Comparison of ENCODE assay signal across 22 mouse cellular contexts in genomic region chr11:80958086-80958671, GRCm38 (mm10).
DNase-seq lines count a peak whose midpoint lies in the region; ATAC-seq and TF ChIP-seq lines count a peak whose summit lies in the region.
"Had no signal": no experiment of that assay in that cellular context is flagged by ENCODE, and none has a peak within 500 bp of the region (broad histone marks: within the 10 kb centered on the region; RNA-seq: fewer than 3 reads in every experiment).

No protein-coding gene starts in this region.

- H3K27me3 ChIP-seq in forebrain, embryonic 13.5 days: no peaks in the 10 kb centered on the region
- H3K27me3 ChIP-seq in forebrain, embryonic 15.5 days: no peaks in the 10 kb centered on the region
- H3K27me3 ChIP-seq in hindbrain, postnatal 0 days (ENCODE audit: insufficient read depth, low read length): no peaks in the 10 kb centered on the region
- H3K27me3 ChIP-seq in hindbrain, embryonic 10.5 days (ENCODE audit: insufficient read depth, poor library complexity, severe bottlenecking): peaks cover 11% of the 10 kb centered on the region; the same call in 1 of the 2 replicates
- 0 out of 2 replicates have a peak, but pooled peaks cover 6% of the 10 kb centered on the region for H3K27me3 ChIP-seq in midbrain, embryonic 12.5 days
- peaks cover 26% of the 10 kb centered on the region for H3K27me3 ChIP-seq in neural tube, embryonic 13.5 days

- H3K9ac ChIP-seq in forebrain, embryonic 13.5 days: no peak overlapping the region; the same call in 1 of the 2 replicates
- H3K9ac ChIP-seq in forebrain, embryonic 15.5 days (replicated peaks): no peak overlapping the region
- no peak overlapping the region for H3K9ac ChIP-seq in hindbrain, postnatal 0 days (replicated peaks; ENCODE audit: low read length)
- H3K9ac ChIP-seq in midbrain, embryonic 12.5 days (replicated peaks): no peak overlapping the region
- 0 out of 2 replicates have a peak overlapping the region, but pooled peaks have one; percentile 0 for H3K9ac ChIP-seq in neural tube, embryonic 13.5 days
- H3K9ac ChIP-seq: heart, embryonic 15.5 days; intestine, embryonic 15.5 days had no signal

- H3K4me3 ChIP-seq in forebrain, embryonic 13.5 days: no peak overlapping the region
- H3K4me3 ChIP-seq in forebrain, embryonic 15.5 days: no peak overlapping the region
- H3K4me3 ChIP-seq in hindbrain, postnatal 0 days (ENCODE audit: low read length): no peak overlapping the region
- no peak overlapping the region for H3K4me3 ChIP-seq in hindbrain, embryonic 10.5 days
- no peak overlapping the region for H3K4me3 ChIP-seq in midbrain, embryonic 12.5 days
- H3K4me3 ChIP-seq in neural tube, embryonic 13.5 days: no peak overlapping the region
- H3K4me3 ChIP-seq: embryonic facial prominence, embryonic 10.5 days; heart, embryonic 15.5 days; intestine, embryonic 15.5 days had no signal

- no peaks in the 10 kb centered on the region for H3K36me3 ChIP-seq in forebrain, embryonic 13.5 days (ENCODE audit: poor library complexity, severe bottlenecking)
- no peaks in the 10 kb centered on the region for H3K36me3 ChIP-seq in forebrain, embryonic 15.5 days
- no peaks in the 10 kb centered on the region for H3K36me3 ChIP-seq in hindbrain, postnatal 0 days (ENCODE audit: insufficient read depth, low read length)
- H3K36me3 ChIP-seq in hindbrain, embryonic 10.5 days: no peaks in the 10 kb centered on the region
- H3K36me3 ChIP-seq in midbrain, embryonic 12.5 days: no peaks in the 10 kb centered on the region
- H3K36me3 ChIP-seq in neural tube, embryonic 13.5 days: no peaks in the 10 kb centered on the region
- H3K36me3 ChIP-seq: embryonic facial prominence, embryonic 10.5 days; heart, embryonic 15.5 days; intestine, embryonic 15.5 days had no signal

- no peak for TF ChIP-seq CTCF in hindbrain, postnatal 0 days (IDR thresholded peaks at IDR 0.05; ENCODE audit: low read depth)

- no peaks in the 10 kb centered on the region for H3K9me3 ChIP-seq in forebrain, embryonic 13.5 days (replicated peaks)
- H3K9me3 ChIP-seq in forebrain, embryonic 15.5 days: no peaks in the 10 kb centered on the region
- H3K9me3 ChIP-seq in hindbrain, postnatal 0 days (ENCODE audit: low read length): no peaks in the 10 kb centered on the region
- H3K9me3 ChIP-seq in hindbrain, embryonic 10.5 days: no peaks in the 10 kb centered on the region
- no peaks in the 10 kb centered on the region for H3K9me3 ChIP-seq in midbrain, embryonic 12.5 days
- H3K9me3 ChIP-seq in neural tube, embryonic 13.5 days: no peaks in the 10 kb centered on the region
- H3K9me3 ChIP-seq: embryonic facial prominence, embryonic 10.5 days; heart, embryonic 15.5 days; intestine, embryonic 15.5 days had no signal

- ATAC-seq in forebrain, embryonic 13.5 days: no peak
- ATAC-seq in forebrain, embryonic 15.5 days (replicated peaks): no peak
- no peak for ATAC-seq in hindbrain, postnatal 0 days
- no peak for ATAC-seq in midbrain, embryonic 12.5 days (ENCODE audit: low FRiP score, low read depth)
- peak; percentile 54 for ATAC-seq in neural tube, embryonic 13.5 days (ENCODE audit: low read depth)
- ATAC-seq: intestine, embryonic 15.5 days had no signal

- peak; percentile 23 for DNase-seq in hindbrain, postnatal 0 days (ENCODE audit: low spot score)
- DNase-seq in hindbrain, embryonic 10.5 days (ENCODE audit: low spot score): no peak
- no peak for DNase-seq in cerebellum, adult 11-12 months
- no peak for DNase-seq in spleen, postnatal 14 days (ENCODE audit: low spot score in 2 of 2)
- DNase-seq: adrenal gland, postnatal 14 days; cerebellum, adult 9-11 months; gastrocnemius, postnatal 36 days; heart, postnatal 4 days; kidney, adult 8-10 months; kidney, postnatal 10 days; left cerebral cortex, postnatal 4 days; lung, postnatal 4 days; retina, postnatal 1 day; right cerebral cortex, postnatal 25 days; spleen, adult 18-20 months had no signal

- H3K4me1 ChIP-seq in forebrain, embryonic 13.5 days: peaks cover 21% of the 10 kb centered on the region
- H3K4me1 ChIP-seq in forebrain, embryonic 15.5 days: peaks cover 23% of the 10 kb centered on the region
- H3K4me1 ChIP-seq in hindbrain, postnatal 0 days (ENCODE audit: insufficient read depth, low read length): peaks cover 10% of the 10 kb centered on the region; the same call in 1 of the 2 replicates
- H3K4me1 ChIP-seq in hindbrain, embryonic 10.5 days (replicated peaks): peaks cover 6% of the 10 kb centered on the region; the same call in 1 of the 2 replicates
- peaks cover 11% of the 10 kb centered on the region for H3K4me1 ChIP-seq in midbrain, embryonic 12.5 days
- H3K4me1 ChIP-seq in neural tube, embryonic 13.5 days (replicated peaks): peaks cover 30% of the 10 kb centered on the region
- H3K4me1 ChIP-seq: heart, embryonic 15.5 days; intestine, embryonic 15.5 days had no signal

- WGBS in forebrain, embryonic 13.5 days: 5% methylated on average over 16 of the region's 16 CpGs
- 11% methylated on average over 16 of the region's 16 CpGs for WGBS in forebrain, embryonic 15.5 days
- 20% methylated on average over 16 of the region's 16 CpGs for WGBS in hindbrain, postnatal 0 days
- WGBS in hindbrain, embryonic 10.5 days: 19% methylated on average over 16 of the region's 16 CpGs
- WGBS in midbrain, embryonic 12.5 days: 7% methylated on average over 16 of the region's 16 CpGs
- 8% methylated on average over 16 of the region's 16 CpGs for WGBS in neural tube, embryonic 13.5 days

- no peak overlapping the region for H3K27ac ChIP-seq in forebrain, embryonic 13.5 days
- no peak overlapping the region for H3K27ac ChIP-seq in forebrain, embryonic 15.5 days (replicated peaks)
- H3K27ac ChIP-seq in hindbrain, postnatal 0 days: no peak overlapping the region
- no peak overlapping the region for H3K27ac ChIP-seq in hindbrain, embryonic 10.5 days
- H3K27ac ChIP-seq in midbrain, embryonic 12.5 days (replicated peaks): 0 out of 2 replicates have a peak overlapping the region, but pooled peaks have one; percentile 0
- no peak overlapping the region for H3K27ac ChIP-seq in neural tube, embryonic 13.5 days (replicated peaks)
- H3K27ac ChIP-seq: embryonic facial prominence, embryonic 10.5 days; heart, embryonic 15.5 days; intestine, embryonic 15.5 days had no signal

- H3K4me2 ChIP-seq in forebrain, embryonic 13.5 days: peak overlapping the region; percentile 12
- H3K4me2 ChIP-seq in forebrain, embryonic 15.5 days (replicated peaks): no peak overlapping the region; the same call in 1 of the 2 replicates
- H3K4me2 ChIP-seq in hindbrain, postnatal 0 days (ENCODE audit: low read depth, low read length): no peak overlapping the region
- H3K4me2 ChIP-seq in midbrain, embryonic 12.5 days (replicated peaks): peak overlapping the region; percentile 4; the same call in 1 of the 2 replicates
- 0 out of 2 replicates have a peak overlapping the region, but pooled peaks have one; percentile 11 for H3K4me2 ChIP-seq in neural tube, embryonic 13.5 days
- H3K4me2 ChIP-seq: heart, embryonic 15.5 days; intestine, embryonic 15.5 days had no signal

Comparison
In these comparisons a context has a peak if more than half of its experiments do, and no peak if none do; other contexts are left out.
1. H3K4me2 ChIP-seq: peak in forebrain, embryonic 13.5 days (single experiment), midbrain, embryonic 12.5 days (single experiment) and neural tube, embryonic 13.5 days (single experiment); none in forebrain, embryonic 15.5 days (single experiment) and hindbrain, postnatal 0 days (single experiment).